Mouse (Mus musculus) erythroid progenitor cell, adult 5-6 weeks (primary cell): ENCODE data around the gene Dus3l. TPM values are rescaled to one million over a fixed set of nuclear protein-coding genes. Genes with fewer than 3 reads are reported as not detected.

Source experiments
- ATAC-seq: replicated peaks from 2 replicates; pipeline ENCODE4 v1.8.0; 2016; ENCODE audit warnings: moderate number of reproducible peaks, mild to moderate bottlenecking, moderate TSS enrichment, inconsistent platforms; ENCODE audit not compliant: poor library complexity, low FRiP score, severe bottlenecking
- total RNA-seq, 2 experiments: library from RNA; stranded (forward) in 1 of 2; stranded (reverse) in 1 of 2; fragments of 150-400 nt in 1 of 2; fragments of 186-747, 209-891 nt in 1 of 2; gene quantifications; 2 replicates each; pipeline versions ENCODE4 v1.2.3 to v1.2.4; 2015 to 2017; ENCODE audit warnings: low replicate concordance in 2 of 2

Dus3l gene
- total RNA-seq, 2 experiments from 2014 or later: 5.4 to 7.1 TPM

GRCm38 (mm10) chr17:56778779-56779362, 14.3 kb downstream of the Dus3l start:
- no peak for ATAC-seq

DNA sequence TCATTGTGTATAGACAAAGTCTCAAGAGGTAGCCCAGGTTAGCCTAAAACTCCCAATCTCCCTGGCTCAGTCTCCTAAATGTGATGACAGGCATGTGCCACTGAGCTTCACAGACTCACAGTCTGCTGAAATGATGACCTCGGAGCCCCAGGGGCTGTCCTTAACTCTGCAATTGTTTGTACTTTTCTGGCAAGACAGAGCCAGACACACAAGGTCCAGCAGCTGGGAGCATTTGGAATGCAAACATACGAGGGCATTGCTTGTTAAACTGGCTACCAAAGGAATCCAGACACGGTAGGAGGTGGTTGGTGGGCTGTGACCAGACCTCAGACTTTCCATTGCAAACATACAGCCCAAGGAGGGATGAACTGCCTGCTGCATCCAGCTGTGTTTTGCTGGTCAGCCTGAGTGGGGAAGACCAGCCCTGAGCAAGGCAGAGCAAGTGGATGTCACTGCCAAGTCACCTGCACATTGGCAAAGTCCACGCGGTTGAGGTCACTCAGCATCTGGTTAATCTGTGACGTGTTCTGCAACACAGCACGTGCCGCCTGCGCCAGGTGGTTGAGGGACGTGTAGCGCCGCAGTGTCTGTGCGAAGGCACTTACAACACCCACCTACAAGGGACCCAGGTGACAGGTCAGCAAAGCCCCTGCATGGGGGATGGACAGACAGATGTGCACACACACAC, 15.9 kb downstream of the Dus3l start:
- ATAC-seq: no peak

DNA sequence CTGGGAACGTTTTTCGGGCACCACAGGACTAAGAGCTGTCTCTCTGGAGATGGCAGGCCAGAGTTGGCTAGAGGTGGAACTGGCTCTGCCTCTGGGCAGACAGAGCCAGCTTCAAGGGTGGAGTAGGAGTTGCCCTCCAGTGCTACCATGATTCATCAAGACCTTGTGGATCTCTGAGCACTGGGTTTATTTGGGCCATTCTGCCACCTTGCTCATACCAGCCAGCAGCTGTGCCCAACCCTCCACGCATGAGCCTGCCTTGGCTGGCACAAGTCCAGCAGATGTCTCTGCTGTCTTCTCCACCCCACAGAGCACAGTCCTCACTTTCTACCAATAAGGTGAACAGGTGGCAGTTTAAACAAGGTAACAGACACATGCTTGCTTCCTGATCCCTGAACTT, 24.3 kb downstream of the Dus3l start:
- ATAC-seq: no peak

DNA sequence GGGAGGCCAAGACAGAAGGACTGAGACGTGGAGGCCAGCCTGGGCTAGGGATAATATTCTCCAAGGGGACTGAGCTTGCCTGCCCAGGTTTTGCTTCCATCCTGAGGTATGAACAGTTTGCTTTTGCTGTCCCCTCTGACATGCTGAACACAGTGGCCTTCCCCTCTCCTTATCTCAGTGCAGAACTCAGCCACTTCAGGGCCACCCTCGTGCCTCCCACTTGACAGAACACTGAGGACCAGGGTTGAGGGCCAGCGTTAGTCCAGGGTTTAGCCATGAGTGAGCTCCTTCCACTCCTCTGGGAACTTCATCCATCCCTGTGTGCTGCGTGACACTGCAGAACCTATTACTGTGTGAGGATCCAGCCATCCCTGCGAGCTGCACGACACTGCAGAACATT, 24.7 kb downstream of the Dus3l start:
- ATAC-seq: no peak

DNA sequence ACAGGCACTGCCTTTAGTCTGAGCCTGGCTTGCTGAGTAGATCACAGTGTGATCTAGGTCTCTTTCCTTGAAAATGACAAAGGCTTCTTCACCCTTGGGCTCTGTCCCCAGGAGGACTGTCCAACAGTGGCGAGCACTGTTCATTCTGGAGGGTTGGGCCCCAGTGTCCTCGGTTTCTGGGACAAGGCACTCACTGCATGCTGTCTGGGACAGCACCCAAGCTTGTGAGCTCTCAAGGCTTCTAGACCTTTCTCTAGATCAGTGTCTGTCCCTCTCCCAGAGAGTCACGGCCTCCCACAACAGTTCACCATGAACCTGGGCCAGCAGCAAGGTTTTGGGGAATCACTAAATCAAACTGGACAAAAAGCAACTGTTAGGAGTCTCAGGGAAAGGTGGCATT, 28.0 kb downstream of the Dus3l start:
- ATAC-seq: no peak

DNA sequence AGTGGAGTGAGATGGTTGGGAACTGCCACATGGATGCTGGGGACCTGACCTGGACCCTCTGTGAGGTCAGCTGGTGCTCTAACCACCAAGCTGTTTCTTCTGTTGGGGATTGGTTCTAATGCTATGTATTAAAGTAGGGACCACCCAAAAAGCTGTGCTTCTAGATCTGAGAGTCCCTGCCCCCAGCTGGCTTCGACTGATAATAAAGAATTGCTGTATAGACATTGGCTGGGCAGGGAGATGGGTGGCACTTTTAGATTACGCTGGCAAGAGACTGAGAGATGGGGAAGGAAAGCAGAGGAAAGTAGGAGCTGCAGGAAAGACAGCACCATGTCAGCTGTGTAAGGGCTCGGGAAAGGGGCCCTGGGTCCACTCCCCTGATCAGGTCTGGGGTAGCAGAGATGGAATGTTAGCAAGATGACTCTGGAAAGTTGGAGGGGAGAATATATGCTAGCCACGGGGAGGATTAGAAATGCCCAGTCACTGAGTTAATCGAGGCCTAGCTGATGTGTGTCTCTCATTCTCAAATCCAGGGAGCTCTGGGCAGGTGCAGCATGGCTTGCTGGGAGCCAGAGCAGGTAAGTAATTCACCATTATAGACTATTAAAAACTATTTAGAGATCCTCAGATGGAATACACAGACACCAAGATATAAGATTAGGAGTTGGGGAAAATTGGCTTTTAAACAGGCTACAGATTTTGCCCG, 29.2 kb downstream of the Dus3l start:
- peak; percentile 88 for ATAC-seq

DNA sequence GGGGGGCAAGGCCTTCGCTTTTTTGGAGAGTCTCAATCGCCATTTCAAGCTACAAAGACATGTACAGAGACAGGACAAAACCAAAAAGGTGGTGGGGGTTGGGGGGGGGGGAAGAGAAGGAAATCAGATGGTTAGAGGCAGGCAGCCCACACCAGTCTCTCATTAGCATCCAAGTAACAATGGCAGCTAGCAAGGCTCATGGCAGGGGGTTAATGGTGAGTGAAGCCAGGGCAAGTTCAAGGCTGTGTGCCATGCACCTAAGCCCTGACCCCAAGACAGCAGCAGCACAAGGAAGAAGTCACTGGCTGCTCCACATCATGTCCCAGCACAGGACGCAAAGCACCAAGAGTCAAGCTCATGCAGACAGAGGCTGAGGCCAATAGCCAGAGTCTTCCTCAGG, 34.7 kb downstream of the Dus3l start:
- ATAC-seq: no peak

GRCm38 (mm10) chr17:56802065-56802464, 37.5 kb downstream of the Dus3l start:
- no peak for ATAC-seq

GRCm38 (mm10) chr17:56804952-56805351, 40.4 kb downstream of the Dus3l start:
- ATAC-seq: no peak

DNA sequence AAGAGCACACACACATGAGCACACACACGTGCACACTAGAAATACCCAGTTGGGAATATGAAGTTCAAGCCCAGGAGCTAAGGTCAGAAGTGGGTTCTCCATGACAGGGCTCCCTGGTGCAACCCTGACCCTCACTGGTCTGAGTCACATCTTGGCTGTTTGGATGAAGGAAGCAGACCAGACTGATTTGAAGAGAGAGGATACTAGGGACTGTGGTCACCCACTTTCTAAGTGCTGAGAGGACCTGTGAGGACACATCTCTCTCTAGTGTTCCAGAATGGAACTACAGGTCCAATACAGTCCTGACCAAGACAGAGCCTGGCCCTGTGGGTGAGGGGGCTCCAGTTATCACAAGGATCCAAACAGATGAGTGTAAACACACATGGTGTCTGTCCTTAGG, 41.2 kb downstream of the Dus3l start:
- no peak for ATAC-seq

GRCm38 (mm10) chr17:56808518-56808917, 44.0 kb downstream of the Dus3l start:
- peak; percentile 71 for ATAC-seq

GRCm38 (mm10) chr17:56810245-56810644, 45.7 kb downstream of the Dus3l start:
- no peak for ATAC-seq

GRCm38 (mm10) chr17:56814316-56815056, 49.9 kb downstream of the Dus3l start:
- ATAC-seq: no peak

DNA sequence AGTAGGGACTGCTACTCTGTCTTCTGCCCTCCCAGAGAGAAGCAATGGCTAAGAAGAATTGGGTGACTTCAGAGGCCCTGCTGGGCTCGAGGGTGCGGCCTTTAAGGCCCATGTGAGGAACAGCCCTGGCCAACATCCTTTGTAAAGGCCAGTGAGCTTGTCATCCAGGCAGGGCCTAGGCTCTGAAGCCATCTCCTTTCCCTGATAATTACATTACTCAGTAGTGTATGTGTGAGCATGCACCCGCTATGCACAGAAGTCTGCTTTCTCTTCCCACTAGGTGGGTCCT, 50.4 kb downstream of the Dus3l start:
- no peak for ATAC-seq

DNA sequence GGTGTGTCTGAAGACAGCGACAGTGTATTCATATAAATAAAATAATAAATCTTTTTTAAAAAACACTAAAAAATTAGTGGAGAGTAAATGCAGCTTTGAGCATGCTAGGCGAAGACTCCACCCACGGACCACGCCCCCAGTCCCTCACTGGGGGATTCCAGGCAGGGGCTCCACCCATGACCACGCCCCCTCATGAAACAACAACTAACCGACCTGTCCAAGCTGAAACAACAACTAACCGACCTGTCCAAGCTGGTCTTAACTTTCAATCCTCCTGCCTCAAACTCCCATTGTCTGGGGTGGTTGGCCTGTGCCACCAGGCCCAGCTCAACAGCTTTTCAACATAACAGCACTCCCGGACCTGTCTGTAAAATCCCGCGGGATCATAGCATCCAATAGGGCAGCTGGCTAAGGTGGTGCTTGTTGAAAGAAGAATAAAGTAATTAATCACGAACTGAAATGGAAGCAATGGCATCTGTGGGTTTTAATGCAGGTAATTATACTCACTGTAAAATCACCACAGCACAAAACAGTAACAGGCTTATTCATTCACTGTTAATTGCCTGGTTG, 53.6 kb downstream of the Dus3l start:
- peak; percentile 68 for ATAC-seq

DNA sequence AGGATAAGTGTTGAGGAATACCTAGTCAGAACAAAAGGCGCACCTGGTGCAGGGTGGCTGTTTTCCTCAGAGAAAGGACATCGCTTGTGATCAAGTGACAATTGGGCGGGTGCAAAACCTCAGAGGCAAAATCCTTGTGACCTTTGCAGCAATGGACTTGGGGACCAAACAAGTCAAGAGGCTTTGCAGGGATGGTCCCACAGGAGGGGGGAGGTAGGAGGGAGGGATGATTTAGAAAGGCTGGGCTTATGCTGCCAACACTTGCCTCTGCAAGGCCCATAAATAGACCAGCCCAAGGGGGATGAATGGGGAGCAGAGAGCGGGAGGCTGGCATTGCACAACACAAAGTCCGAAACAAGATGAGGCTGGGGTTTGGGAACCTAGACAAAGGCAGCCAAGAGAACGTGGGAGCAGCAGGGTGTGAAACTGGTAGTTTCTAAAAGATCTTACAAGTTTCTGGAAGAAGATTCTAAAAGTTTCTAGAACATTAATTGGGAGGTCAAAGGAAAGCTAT, 54.5 kb downstream of the Dus3l start:
- no peak for ATAC-seq
